Mouse (Mus musculus) heart, adult 2 months (tissue): ENCODE measurements around the gene Tfb1m. TPM values are rescaled to one million over a fixed set of nuclear protein-coding genes. Genes with fewer than 3 reads are reported as not detected.

Source experiments
- DNase-seq, 2 experiments: peaks; one replicate each; pipeline ENCODE4 v3.0.0; 2021
- H3K27ac ChIP-seq: fragments of 200-600 bp; 2 replicates; pipeline ENCODE4 v1.8.1; 2022
- H3K27me3 ChIP-seq: fragments of 200-500 bp; 2 replicates; pipeline ENCODE4 v1.6.1; 2012; ENCODE audit warnings: mild to moderate bottlenecking, low read length, inconsistent platforms, mixed read lengths; ENCODE audit not compliant: control insufficient read depth, insufficient read depth
- H3K36me3 ChIP-seq: fragments of 200-500 bp; 2 replicates; pipeline ENCODE4 v1.6.1; 2012; ENCODE audit warnings: low read length, inconsistent platforms; ENCODE audit not compliant: control insufficient read depth, insufficient read depth
- H3K4me1 ChIP-seq: fragments of 200-500 bp; 2 replicates; pipeline ENCODE4 v1.6.1; 2011; ENCODE audit warnings: low read length; ENCODE audit not compliant: control insufficient read depth, insufficient read depth
- H3K4me3 ChIP-seq: fragments of 200-600 bp; 2 replicates; pipeline ENCODE4 v1.8.1; 2022
- H3K79me2 ChIP-seq: fragments of 200-500 bp; replicated peaks from 2 replicates; pipeline ENCODE4 v1.6.1; 2012; ENCODE audit warnings: mild to moderate bottlenecking, inconsistent platforms, low read length, moderate library complexity, mixed read lengths; ENCODE audit not compliant: control insufficient read depth, insufficient read depth
- H3K9ac ChIP-seq: fragments of 200-500 bp; 2 replicates; pipeline ENCODE4 v1.6.1; 2012; ENCODE audit warnings: low read depth, mild to moderate bottlenecking, control low read depth, inconsistent platforms, low read length, mixed read lengths
- CTCF ChIP-seq: fragments of 200-600 bp; IDR thresholded peaks from 2 replicates; pipeline ENCODE4 v1.8.1; 2022; ENCODE audit warnings: antibody characterized with exemption, mild to moderate bottlenecking, moderate library complexity
- EP300 ChIP-seq: fragments of 200-500 bp; IDR thresholded peaks from 2 replicates; pipeline ENCODE4 v1.6.1; 2011; ENCODE audit warnings: low read depth, low read length, control low read depth; ENCODE audit not compliant: insufficient read depth
- POLR2A ChIP-seq: fragments of 200-500 bp; IDR thresholded peaks from 2 replicates; pipeline ENCODE4 v1.6.1; 2011; ENCODE audit warnings: mild to moderate bottlenecking, low read depth, low read length, control low read depth; ENCODE audit not compliant: insufficient read depth
- WGBS: fragments of 180-500 bp; shearing (Covaris S2); methylation state at CpG from one replicate; pipeline ENCODE4 v1.1.7; 2018; 5-methylcytosine and 5-hydroxymethylcytosine counted together
- intact Hi-C: fragments of 180-260 bp; cut with DNase I; formaldehyde crosslinking; loops from one replicate; pipeline ENCODE4 v1.15.1; 2025
- long read RNA-seq: library from polyadenylated mRNA; stranded (forward); transcript quantifications from one replicate; pipeline ENCODE4 v2.0.0, GENCODE M21; 2021
- polyA plus RNA-seq: library from polyadenylated mRNA; depleted of rRNA; stranded (reverse); fragments of >200 nt; gene quantifications from 2 replicates; pipeline ENCODE4 v1.2.3, GENCODE M21; 2012; rRNA removed
- total RNA-seq, 2 experiments: library from RNA; stranded (reverse); gene quantifications; 2 replicates each; pipeline ENCODE4 v1.2.3; 2021

Gene Tfb1m
- 10 to 100 TPM in 1 of 2 experiments, 1 to 10 TPM in 1; 9.7 to 11.0 TPM for total RNA-seq
- polyA plus RNA-seq = 4.8 and 8.2 TPM in 2 replicates
- long read RNA-seq, transcript Tfb1m-201 (7 exons, 1,402 nt) = major isoform, 6 of 7 reads
- long read RNA-seq, partial matches to known transcripts = 0 of 7 reads
- long read RNA-seq, other reads (novel, unspliced or antisense) = 1 of 7 reads

GRCm38 (mm10) chr17:3557331-3558311, at the start of gene Tfb1m:
Gene Tfb1m (minus strand): TSS chr17:3557781.
- intact Hi-C loops = no loop called here
- Histone ChIP-seq H3K27ac (peak within 1 kb of the TSS; percentile 86), H3K27me3 (no peaks in the 10 kb centered on the region), H3K4me1 (no peaks in the 10 kb centered on the region; the same call in 1 of the 2 replicates), H3K36me3 (peaks cover 3% of the 10 kb centered on the region; the same call in 1 of the 2 replicates), H3K79me2 (no peaks in the 10 kb centered on the region; the same call in 1 of the 2 replicates), H3K9ac (peak within 1 kb of the TSS; percentile 41), H3K4me3 (peak within 1 kb of the TSS; percentile 79)
- DNase-seq = peak; percentile 96 to 98
- TF ChIP-seq CTCF = peak; percentile 38
- TF ChIP-seq EP300 = peak; percentile 52; the same call in 1 of the 2 replicates
- peak; percentile 77 for TF ChIP-seq POLR2A
- WGBS = under 1% methylated on average over 60 of the region's 60 CpGs

GRCm38 (mm10) chr17:3602954-3603672, 45.5 kb upstream of the Tfb1m start:
- H3K4me1 ChIP-seq = no peaks in the 10 kb centered on the region
- H3K79me2 ChIP-seq = no peaks in the 10 kb centered on the region
- H3K4me3 ChIP-seq = no peak overlapping the region
- no peak overlapping the region for H3K27ac ChIP-seq
- H3K27me3 ChIP-seq = no peaks in the 10 kb centered on the region
- no peaks in the 10 kb centered on the region for H3K36me3 ChIP-seq
- TF ChIP-seq EP300 = no peak
- no peak for TF ChIP-seq CTCF
- no peak for TF ChIP-seq POLR2A
- H3K9ac ChIP-seq = no peak overlapping the region
- WGBS = 86% methylated on average over 6 of the region's 6 CpGs
- intact Hi-C loops = no loop called here
- no peak for DNase-seq

GRCm38 (mm10) chr17:3598393-3598792, 40.8 kb upstream of the Tfb1m start:
- no peak for DNase-seq
- 73% methylated on average over 1 of the region's 1 CpGs for WGBS
- Histone ChIP-seq H3K4me3 (no peak overlapping the region), H3K36me3 (no peaks in the 10 kb centered on the region), H3K9ac (no peak overlapping the region), H3K79me2 (no peaks in the 10 kb centered on the region), H3K27ac (no peak overlapping the region), H3K27me3 (no peaks in the 10 kb centered on the region), H3K4me1 (no peaks in the 10 kb centered on the region)
- intact Hi-C loops = no loop called here
- TF ChIP-seq POLR2A = no peak
- TF ChIP-seq CTCF = no peak

- Histone ChIP-seq H3K4me1 (no peaks in the 10 kb centered on the region), H3K9ac (no peak overlapping the region), H3K79me2 (no peaks in the 10 kb centered on the region), H3K4me3 (no peak overlapping the region), H3K27me3 (no peaks in the 10 kb centered on the region), H3K36me3 (no peaks in the 10 kb centered on the region), H3K27ac (no peak overlapping the region)
- no peak for DNase-seq
- WGBS = 89% methylated on average over 1 of the region's 1 CpGs
- no peak for TF ChIP-seq CTCF
- no peak for TF ChIP-seq EP300
- TF ChIP-seq POLR2A = no peak
- intact Hi-C loops = no loop called here
These were observed 40.3 kb upstream of the Tfb1m start for GRCm38 (mm10) chr17:3597866-3598265.

GRCm38 (mm10) chr17:3597130-3597529, 39.5 kb upstream of the Tfb1m start:
- TF ChIP-seq EP300 = no peak
- TF ChIP-seq CTCF = no peak
- no peak for TF ChIP-seq POLR2A
- no peak overlapping the region for H3K4me3 ChIP-seq
- no peaks in the 10 kb centered on the region for H3K27me3 ChIP-seq
- no peaks in the 10 kb centered on the region for H3K4me1 ChIP-seq
- H3K9ac ChIP-seq = no peak overlapping the region
- intact Hi-C loops = no loop called here
- 37% methylated on average over 1 of the region's 1 CpGs for WGBS
- H3K27ac ChIP-seq = no peak overlapping the region
- no peak for DNase-seq
- H3K79me2 ChIP-seq = no peaks in the 10 kb centered on the region
- H3K36me3 ChIP-seq = no peaks in the 10 kb centered on the region
